Mouse (Mus musculus) brain, adult 2 months (tissue): ENCODE results near the gene Tmem233.

Experiments
- DNase-seq: peaks from one replicate; pipeline ENCODE4 v3.0.0; 2011; ENCODE audit warnings: low read depth, low spot score

Gene Tmem233

DNA sequence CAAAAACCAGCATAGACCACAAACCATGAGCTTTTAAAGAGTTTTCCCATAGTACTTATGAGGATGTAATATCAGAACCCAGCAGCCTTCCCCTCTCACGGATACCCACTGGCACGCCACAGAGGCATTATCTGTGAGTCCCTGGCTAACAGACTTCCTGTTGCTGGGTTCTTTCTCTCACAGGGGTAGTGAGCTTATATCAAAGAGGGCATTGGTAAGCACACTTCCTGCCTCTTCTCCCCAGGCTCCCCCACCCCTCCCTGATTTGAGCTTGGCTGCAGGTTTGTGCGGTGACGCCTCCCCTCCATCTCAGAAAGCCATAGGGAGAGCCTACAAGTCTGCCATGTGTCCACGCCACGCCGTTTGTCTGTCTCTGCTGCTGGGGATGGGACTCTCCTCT lies 54.0 kb downstream of the Tmem233 start:
- no peak for DNase-seq

- no peak for DNase-seq
Measured at GRCm38 (mm10) chr5:116026561-116026960, 56.5 kb downstream of the Tmem233 start.

DNA sequence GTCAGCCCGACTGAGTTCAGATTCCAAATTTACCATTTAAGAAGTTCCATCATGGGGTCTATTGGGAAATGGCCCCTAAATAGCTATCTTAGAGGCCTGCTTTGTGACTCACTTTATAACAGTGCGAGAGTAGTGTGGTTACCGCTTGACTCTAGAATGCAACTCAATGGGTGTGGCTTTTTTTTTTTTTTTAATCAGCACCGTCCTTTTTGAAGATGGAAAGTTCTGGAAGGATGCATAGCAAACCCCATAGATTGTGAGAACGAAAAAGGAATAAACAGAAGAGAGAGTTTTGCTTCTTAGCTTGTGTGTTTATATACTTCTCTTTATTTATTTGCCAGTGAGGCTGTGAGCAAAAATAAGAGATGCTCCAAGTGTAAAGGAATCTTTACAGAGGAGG lies 56.9 kb downstream of the Tmem233 start:
- DNase-seq: no peak

DNA sequence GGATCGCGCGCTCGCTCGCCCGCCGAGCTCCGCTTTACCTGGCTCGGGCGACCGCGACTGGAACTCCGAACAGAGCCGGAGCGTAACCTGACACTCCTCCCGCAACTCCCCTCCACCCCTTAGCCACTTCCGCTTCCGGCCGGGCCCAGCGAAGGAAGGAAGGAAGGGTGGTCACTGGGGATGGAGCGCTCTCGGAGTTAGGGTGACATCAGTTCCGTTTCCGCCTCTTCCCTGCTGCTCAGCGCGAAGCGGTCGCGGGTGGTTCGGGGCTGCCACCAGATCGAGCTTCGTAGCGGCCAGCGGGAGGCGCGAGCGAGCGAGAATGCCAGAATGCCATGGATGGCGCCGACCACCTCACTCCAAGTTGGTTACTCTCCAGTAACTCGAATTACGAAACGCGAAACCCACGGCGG lies 58.7 kb downstream of the Tmem233 start, which contains the start of gene Prkab1:
Gene Prkab1 (minus strand): TSS at position 182 of the 413 bp plus-strand sequence.
- peak; percentile 99 for DNase-seq

DNA sequence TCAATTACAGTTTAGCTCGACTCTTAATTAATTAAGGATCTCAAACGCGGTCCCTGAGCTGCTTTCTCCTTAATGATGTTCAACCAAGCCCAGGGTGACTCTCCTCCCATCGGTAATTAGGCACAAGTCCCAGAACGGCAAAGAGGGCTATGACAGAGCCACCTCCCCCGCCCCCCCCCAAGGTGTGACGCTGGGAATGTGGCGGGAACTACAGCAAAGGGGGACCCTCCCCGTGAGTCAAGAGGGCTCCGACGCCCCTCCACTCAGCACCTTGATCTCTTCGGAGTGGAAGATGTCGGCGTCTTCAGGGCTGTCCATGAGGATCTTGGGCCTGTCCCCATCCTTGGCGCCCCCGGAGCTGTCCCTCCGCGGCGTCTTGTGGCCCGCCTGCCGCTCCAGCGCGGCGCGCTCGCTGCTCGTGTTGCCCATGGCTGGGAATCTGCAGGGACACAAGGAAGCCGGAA lies 59.2 kb downstream of the Tmem233 start:
- no peak for DNase-seq

DNA sequence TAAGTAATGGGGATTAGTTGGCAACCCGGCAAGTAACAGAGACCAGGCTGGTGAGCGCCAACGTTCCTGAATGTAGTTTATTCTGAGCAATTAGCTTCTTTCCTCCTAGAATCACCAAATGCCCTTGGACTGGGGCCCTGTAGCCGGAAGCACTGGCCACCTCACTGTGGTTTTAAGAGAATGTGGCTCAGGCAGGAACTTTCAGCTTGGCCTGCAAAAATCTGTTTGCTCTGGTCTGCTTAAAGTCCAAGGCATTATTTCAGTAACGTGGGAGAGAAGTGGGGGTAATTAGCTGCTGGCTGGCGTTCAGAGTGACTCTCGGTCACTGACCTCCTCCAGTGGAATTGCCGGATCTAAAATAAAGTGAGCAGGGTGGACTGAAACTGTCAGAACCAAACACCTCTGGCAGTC lies 59.8 kb downstream of the Tmem233 start:
- DNase-seq: no peak

- no peak for DNase-seq
Measured at GRCm38 (mm10) chr5:116022658-116023200, 60.3 kb downstream of the Tmem233 start.

- no peak for DNase-seq
Measured at GRCm38 (mm10) chr5:116022131-116022530, 60.9 kb downstream of the Tmem233 start.

- no peak for DNase-seq
Measured at GRCm38 (mm10) chr5:116021552-116021951, 61.5 kb downstream of the Tmem233 start.

- DNase-seq: no peak
Measured at GRCm38 (mm10) chr5:116019371-116019770, 63.7 kb downstream of the Tmem233 start.

- no peak for DNase-seq
Measured at GRCm38 (mm10) chr5:116018784-116019183, 64.3 kb downstream of the Tmem233 start.

GRCm38 (mm10) chr5:116018196-116018595 lies 64.8 kb downstream of the Tmem233 start:
- no peak for DNase-seq

DNA sequence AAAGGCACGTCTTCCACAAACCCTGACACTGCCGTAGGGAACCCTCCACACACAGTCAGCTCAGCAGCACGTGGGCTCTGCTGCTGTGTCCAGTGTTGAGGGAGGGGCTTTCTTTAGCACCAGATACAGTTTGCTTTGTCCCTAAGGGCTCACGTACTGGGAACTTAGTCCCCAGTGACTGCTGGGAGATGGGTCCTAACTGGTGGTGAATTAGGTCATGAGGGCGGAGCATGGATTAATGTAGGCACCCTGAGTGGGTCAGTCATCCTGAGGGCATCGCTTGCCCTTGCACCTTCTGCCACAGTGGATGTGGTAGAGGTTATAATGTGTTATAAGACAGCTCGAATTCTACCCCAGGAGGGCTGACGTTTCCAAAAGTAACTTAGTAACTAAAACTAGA lies 65.7 kb downstream of the Tmem233 start:
- DNase-seq: no peak

GRCm38 (mm10) chr5:116016542-116016941 lies 66.5 kb downstream of the Tmem233 start:
- peak; percentile 67 for DNase-seq

DNA sequence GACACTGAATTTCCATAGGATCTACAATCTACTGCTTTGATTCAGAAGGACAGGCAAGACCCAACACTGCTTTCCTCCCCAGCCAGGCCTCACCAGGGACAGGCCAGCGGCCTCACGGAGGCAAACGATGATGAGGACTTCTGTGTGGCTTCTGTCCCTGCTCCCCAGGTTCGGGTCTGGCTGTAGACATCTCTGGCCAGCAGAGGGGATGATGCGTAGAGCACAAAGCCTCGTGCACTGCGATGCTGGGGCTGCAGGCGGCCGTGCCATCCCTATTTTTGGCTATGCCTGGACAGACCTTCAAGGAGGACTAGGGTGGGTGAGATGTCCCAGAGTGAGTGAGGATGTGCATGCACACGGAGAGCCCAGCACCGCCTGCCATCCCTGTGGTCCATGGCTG lies 68.8 kb downstream of the Tmem233 start:
- no peak for DNase-seq

DNA sequence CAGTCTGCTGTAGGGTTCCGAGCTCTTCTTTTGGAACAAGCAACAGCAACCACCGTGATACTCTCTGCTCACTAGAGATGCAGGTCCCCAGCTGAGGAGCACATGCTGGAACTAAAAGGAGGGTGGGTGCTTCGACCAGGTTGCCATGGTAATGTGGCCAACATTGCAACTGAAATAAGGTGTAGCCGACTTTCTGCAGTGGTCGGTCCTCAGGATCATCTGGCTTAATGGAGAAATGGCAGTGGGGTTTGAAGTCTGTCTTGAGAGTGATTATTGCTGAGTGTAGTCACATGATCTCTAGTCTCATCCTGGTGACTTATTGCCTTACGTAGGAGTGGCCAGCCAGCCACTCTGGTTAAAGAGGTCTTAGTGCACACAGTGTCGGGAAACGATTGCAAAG lies 69.2 kb downstream of the Tmem233 start:
- no peak for DNase-seq

- DNase-seq: no peak
Measured at GRCm38 (mm10) chr5:116012503-116012902, 70.5 kb downstream of the Tmem233 start.

- DNase-seq: no peak
Measured at GRCm38 (mm10) chr5:116011700-116012099, 71.3 kb downstream of the Tmem233 start.

DNA sequence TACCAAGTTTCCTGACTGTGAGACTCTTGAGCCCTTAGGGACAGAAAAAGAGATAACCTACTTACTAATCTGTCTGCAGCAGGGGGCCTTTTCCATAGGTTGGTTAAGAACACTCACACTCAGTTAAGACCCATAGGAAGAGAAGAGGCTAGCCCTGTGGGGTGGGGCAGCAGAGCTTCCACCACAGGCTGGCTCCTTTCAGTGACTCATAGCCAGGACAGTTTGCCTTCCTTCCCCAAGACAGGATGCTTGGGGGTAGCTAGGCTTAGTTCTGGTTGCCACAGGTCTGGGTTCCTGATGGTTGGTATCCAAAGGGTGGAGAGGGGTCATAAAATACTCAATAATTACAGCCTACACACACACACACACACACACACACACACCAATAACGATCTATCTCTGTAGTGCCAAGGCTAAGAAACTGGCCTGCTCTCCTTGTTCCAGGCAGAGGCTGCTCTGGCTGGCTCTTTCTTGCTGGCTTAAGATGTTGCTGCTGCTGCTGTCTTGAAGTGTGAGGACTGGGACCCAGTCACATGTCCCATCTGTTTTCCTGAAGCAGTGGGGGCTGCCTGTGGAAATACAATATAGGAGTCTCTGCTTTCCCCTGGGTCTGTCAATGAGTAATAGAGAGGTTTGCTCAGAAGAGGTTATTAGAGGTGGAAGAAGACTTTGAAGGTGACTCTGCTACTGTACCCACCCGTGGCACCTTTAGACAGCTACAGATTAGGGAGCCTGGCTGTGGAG lies 73.0 kb downstream of the Tmem233 start:
- DNase-seq: no peak

GRCm38 (mm10) chr5:116009091-116009851 lies 73.8 kb downstream of the Tmem233 start:
- no peak for DNase-seq

DNA sequence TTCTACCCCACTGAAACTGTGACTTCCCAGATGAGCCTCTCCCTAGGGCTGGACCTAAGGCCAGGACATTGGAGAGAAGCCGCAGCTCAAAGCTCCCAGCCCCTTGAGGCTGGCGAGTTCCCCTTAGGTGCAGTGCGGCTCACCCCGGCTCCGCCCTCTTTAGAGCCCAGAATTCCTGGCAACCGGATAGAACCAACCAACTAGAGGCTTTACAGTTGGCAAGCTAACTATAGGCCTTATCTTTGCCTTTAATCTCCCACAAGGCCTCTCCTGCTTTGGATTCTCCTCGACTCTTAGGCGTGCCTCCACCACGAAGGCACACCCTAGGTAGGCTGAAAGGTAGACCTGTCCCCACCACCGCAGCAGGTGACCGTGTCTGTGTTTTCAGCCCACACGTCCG lies 75.3 kb downstream of the Tmem233 start:
- DNase-seq: no peak

GRCm38 (mm10) chr5:116006324-116007099 lies 76.5 kb downstream of the Tmem233 start:
- no peak for DNase-seq
